Mouse (Mus musculus) cerebellum, adult 2 months (tissue): ENCODE measurements around the gene Gata1. TPM values are rescaled to one million over a fixed set of nuclear protein-coding genes. Genes with fewer than 3 reads are reported as not detected.
A peak's percentile ranks its signal among the peaks of the same experiment; 100 is the strongest.

Experiments
- DNase-seq, 2 experiments: peaks; one replicate each; pipeline ENCODE4 v3.0.0; 2021
- H3K27ac ChIP-seq: fragments of 200-500 bp; 2 replicates; pipeline ENCODE4 v1.5.1; 2012; ENCODE audit warnings: low read length, control low read depth, inconsistent platforms; ENCODE audit not compliant: insufficient read depth
- H3K27me3 ChIP-seq: fragments of 200-500 bp; 2 replicates; pipeline ENCODE4 v1.6.1; 2012; ENCODE audit warnings: inconsistent platforms, mild to moderate bottlenecking, low read length, moderate library complexity; ENCODE audit not compliant: control insufficient read depth, insufficient read depth
- H3K4me1 ChIP-seq: fragments of 200-500 bp; 2 replicates; pipeline ENCODE4 v1.6.1; 2011; ENCODE audit warnings: low read length; ENCODE audit not compliant: control insufficient read depth, insufficient read depth
- H3K4me3 ChIP-seq: fragments of 200-500 bp; replicated peaks from 2 replicates; pipeline ENCODE3; 2011; ENCODE audit warnings: mild to moderate bottlenecking, low read depth, low read length, control low read depth; ENCODE audit not compliant: insufficient read depth
- CTCF ChIP-seq: fragments of 200-500 bp; IDR thresholded peaks from 2 replicates; pipeline ENCODE4 v1.5.1; 2011; ENCODE audit warnings: low read depth, mild to moderate bottlenecking, control low read depth, low read length, moderate library complexity, borderline replicate concordance; ENCODE audit not compliant: insufficient read depth
- POLR2A ChIP-seq: fragments of 200-500 bp; IDR thresholded peaks from 2 replicates; pipeline ENCODE4 v1.6.1; 2011; ENCODE audit warnings: low read length, control low read depth, borderline replicate concordance; ENCODE audit not compliant: insufficient read depth
- WGBS: fragments of 180-500 bp; shearing (Covaris S2); methylation state at CpG from one replicate; pipeline ENCODE4 v1.1.7; 2018; 5-methylcytosine and 5-hydroxymethylcytosine counted together
- polyA plus RNA-seq: library from polyadenylated mRNA; depleted of rRNA; stranded (reverse); fragments of >200 nt; gene quantifications from 2 replicates; pipeline ENCODE4 v1.2.3, GENCODE M21; 2012

Gene Gata1
- polyA plus RNA-seq, 1 experiment: not detected

- WGBS: 73% methylated on average over 7 of the region's 7 CpGs
- no peak overlapping the region for H3K4me3 ChIP-seq
- no peak overlapping the region for H3K27ac ChIP-seq
- H3K4me1 ChIP-seq: no peaks in the 10 kb centered on the region
- TF ChIP-seq POLR2A: no peak
- TF ChIP-seq CTCF: no peak
- no peaks in the 10 kb centered on the region for H3K27me3 ChIP-seq
- no peak for DNase-seq
Observed at GRCm38 (mm10) chrX:7950091-7950490, 27.8 kb downstream of the Gata1 start.

DNA sequence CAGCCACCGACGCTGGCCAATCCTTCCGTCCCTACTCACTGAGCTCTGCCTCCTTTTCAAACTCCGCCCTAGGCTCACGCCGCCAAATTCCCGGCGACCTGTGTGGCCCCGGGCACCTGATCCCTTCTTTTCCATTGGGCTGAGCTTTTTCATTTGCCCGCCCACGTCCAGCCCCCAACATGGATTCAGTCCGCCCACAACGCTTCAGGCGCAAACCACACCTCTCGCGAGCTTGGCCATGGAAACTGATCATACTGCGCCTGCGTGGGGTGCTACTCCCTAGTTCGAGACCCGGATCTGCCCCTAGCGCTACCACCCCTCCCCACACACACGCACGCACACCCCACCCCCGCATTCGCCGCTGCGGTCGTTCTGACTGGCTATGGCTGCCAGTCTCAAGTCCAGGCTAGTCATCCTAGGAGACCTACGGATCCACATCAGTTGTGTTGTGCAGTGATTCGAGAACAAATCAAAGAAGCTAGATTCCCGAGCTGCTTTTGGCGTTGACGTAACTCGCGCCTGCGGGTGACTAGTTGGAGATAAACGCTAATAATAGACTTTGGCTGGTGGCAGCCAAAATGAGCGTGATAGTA is 29.9 kb downstream of the Gata1 start:
- no peaks in the 10 kb centered on the region for H3K4me1 ChIP-seq
- H3K4me3 ChIP-seq: peak overlapping the region; percentile 94
- H3K27ac ChIP-seq: peak overlapping the region; percentile 65; the same call in 1 of the 2 replicates
- TF ChIP-seq POLR2A (peak; percentile 32; the same call in 1 of the 2 replicates), CTCF (no peak)
- no peaks in the 10 kb centered on the region for H3K27me3 ChIP-seq
- DNase-seq: peak; percentile 91 to 95
- WGBS: 7% methylated on average over 38 of the region's 38 CpGs

GRCm38 (mm10) chrX:7947108-7947899 is 30.6 kb downstream of the Gata1 start, which contains the start of gene Hdac6:
Gene Hdac6 (minus strand): TSS chrX:7947889.
- Histone ChIP-seq H3K4me3 (peak within 1 kb of the TSS; percentile 94), H3K4me1 (no peaks in the 10 kb centered on the region), H3K27ac (peak within 1 kb of the TSS; percentile 65; the same call in 1 of the 2 replicates), H3K27me3 (no peaks in the 10 kb centered on the region)
- TF ChIP-seq CTCF (no peak), POLR2A (0 out of 2 replicates have a peak, but pooled peaks have one; percentile 23)
- 8% methylated on average over 36 of the region's 37 CpGs for WGBS
- DNase-seq: peak; percentile 12 to 26

DNA sequence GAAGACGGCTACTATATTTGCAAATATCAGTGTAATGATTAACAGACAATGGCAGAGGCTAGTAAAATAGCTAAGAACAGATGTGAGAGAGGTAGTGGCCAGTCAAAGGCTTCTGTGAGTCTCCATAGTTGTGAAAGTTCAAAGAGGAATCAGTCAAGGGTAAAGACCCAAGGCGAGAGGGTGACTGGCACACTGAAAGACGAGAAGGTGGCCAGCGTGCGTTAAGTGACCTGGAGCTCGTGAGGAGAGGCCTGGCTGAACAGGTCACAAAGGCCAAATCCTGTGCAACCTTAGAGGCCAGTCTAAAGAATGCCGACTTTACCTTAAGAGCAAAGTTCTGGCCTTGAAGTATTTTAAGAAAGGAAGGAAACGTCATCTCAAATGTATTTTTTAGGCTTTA is 32.3 kb downstream of the Gata1 start:
- 71% methylated on average over 8 of the region's 8 CpGs for WGBS
- Histone ChIP-seq H3K4me3 (no peak overlapping the region), H3K27ac (no peak overlapping the region), H3K4me1 (no peaks in the 10 kb centered on the region), H3K27me3 (no peaks in the 10 kb centered on the region)
- no peak for DNase-seq
- no peak for TF ChIP-seq POLR2A
- TF ChIP-seq CTCF: no peak

DNA sequence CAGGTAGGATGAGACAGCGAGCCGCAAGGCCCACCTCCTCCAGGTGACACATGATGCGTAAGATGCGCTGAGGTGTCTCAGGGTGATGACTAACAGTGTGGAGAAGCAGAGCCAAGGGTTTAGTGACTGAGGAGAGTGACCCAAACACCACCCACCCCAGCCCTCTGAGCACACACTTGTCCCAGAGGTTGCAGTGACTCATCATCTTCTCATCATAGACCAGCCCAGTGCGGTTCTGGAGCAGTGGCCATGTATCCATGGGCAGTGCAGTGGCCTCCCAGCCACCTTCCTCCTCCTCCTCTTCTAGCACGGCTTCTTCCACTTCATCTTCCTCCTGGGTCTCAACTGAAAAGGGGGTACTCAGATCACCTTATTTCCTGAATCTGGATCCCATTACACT is 40.2 kb downstream of the Gata1 start:
- Histone ChIP-seq H3K4me1 (no peaks in the 10 kb centered on the region), H3K27me3 (no peaks in the 10 kb centered on the region), H3K4me3 (no peak overlapping the region), H3K27ac (no peak overlapping the region)
- DNase-seq: no peak
- 95% methylated on average over 6 of the region's 6 CpGs for WGBS
- no peak for TF ChIP-seq CTCF
- TF ChIP-seq POLR2A: no peak

GRCm38 (mm10) chrX:7936874-7937273 is 41.0 kb downstream of the Gata1 start:
- 39% methylated on average over 10 of the region's 11 CpGs for WGBS
- H3K27ac ChIP-seq: no peak overlapping the region
- H3K27me3 ChIP-seq: no peaks in the 10 kb centered on the region
- no peaks in the 10 kb centered on the region for H3K4me1 ChIP-seq
- DNase-seq: no peak
- no peak overlapping the region for H3K4me3 ChIP-seq
- TF ChIP-seq CTCF (0 out of 2 replicates have a peak, but pooled peaks have one; percentile 17), POLR2A (no peak)

GRCm38 (mm10) chrX:7928270-7928790 is 49.5 kb downstream of the Gata1 start, which contains the start of gene Eras:
Gene Eras (minus strand): TSS chrX:7928607.
- no peak for DNase-seq

More at GRCm38 (mm10) chrX:7928270-7928790, 49.5 kb downstream of the Gata1 start, which contains the start of gene Eras:
- no peak within 1 kb of the TSS for H3K4me3 ChIP-seq
- no peak within 1 kb of the TSS for H3K27ac ChIP-seq
- H3K27me3 ChIP-seq: no peaks in the 10 kb centered on the region
- 32% methylated on average over 16 of the region's 19 CpGs for WGBS
- TF ChIP-seq POLR2A (no peak), CTCF (no peak)
- H3K4me1 ChIP-seq: no peaks in the 10 kb centered on the region
